Mouse (Mus musculus): ENCODE data around the gene Hs3st1.
"Not testable (repeated sequence)": the region's sequence is repeated elsewhere in the genome, so short reads cannot be mapped to it uniquely, and the experiment has no call there.

The Hs3st1 gene

DNA sequence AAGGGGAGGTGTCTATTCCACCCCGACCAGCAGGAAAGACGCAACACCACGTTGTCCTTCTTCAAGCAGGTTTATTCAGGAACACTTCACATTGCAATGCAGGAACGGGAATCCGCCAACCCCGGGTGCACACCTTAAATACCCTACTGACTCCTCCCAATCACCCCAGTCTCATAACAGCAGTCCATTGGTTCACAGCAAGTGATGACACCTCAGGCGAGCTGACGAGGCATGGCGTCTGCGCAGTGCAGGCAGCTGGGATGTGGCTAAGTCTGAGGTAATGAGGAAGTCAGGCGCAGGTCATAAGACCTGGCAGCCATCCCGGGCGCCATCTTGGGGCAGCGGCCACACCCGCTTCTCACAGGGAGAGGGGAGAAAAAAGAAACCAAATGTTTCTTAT, at the start of gene Hs3st1:
Gene Hs3st1, minus strand, starts transcription at position 101 of the 400 bp plus-strand sequence.
- DNase-seq (ENCODE audit: low spot score in 2 of 2) = not testable (repeated sequence)

DNA sequence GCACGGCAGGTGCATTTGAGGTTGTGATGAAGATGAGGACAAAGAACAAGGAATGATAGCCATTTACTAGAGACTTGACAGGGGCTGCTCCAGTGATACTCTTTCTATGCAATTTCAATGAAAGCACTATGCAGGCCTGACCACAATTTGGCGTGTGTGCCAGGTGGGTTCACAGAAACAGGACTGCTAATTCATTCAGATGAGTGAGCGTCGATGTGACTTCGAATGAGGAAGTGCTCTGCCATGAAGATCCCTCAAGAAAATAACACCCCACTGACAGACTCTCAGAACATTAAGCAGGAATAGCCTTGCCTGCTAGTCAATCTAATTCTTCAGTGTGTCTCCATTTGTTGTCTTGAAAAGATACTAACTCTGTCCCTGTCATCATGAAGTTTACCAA, 49.4 kb upstream of the Hs3st1 start:
- DNase-seq (ENCODE audit: low spot score in 2 of 2) = no peak

DNA sequence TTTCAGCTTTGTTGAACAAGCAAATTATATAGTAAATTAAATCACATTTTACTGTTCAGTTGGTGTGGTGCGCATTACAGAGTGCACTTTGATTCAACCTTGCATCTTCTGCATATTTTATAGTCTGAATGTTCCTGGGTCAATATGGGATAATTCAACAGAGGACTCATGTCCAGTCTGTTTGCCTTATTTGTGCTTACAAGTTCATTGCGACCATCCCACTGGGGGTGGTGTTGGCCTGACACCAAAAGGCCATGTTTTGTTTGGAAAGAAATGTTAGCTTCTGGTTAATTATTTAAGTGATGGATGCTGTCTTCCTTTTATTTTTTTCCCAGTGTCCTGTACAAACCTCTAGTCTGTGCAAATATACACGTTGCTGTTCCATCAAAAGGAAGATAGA, 48.7 kb upstream of the Hs3st1 start:
- DNase-seq (ENCODE audit: low spot score in 2 of 2) = no peak

DNA sequence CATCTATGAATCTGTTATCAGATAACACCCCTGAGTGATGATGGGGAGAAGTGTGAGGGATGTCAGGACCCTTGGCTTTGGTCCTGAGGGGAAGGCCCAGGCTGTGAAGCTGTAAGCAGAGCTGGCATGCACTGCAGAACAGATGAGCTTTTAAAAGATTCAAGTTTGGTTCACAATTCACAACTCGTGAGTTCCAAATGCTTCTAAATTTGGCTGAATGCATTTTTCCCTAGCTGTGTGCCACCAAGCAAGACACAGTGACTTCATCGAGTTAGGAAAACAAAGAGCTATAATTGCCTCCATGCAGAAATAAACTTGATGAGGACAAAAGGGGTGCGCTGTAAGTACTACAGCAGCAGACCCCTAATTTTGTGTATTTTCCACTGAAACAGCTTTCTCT, 48.2 kb upstream of the Hs3st1 start:
- DNase-seq (ENCODE audit: low spot score in 2 of 2) = peak; percentile 23 to 35

DNA sequence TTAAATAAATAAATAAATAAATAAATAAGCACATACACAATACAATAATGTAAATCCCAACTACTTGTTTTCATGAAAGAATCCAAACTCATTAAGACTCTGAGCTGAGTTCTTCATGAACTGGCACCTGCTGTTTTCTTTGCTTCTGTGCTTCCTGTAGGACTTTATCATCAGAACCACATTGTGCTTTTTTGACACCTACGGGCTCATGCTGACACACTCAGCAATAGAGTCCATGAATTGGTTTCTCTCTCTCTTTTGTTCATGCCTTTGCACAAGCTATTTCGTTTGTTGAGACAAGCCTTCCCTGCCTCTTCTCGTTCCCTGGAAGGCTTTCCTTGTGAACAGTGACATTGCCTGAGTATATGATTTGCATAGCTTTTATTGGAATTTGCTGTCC, 46.8 kb upstream of the Hs3st1 start:
- no peak for DNase-seq (ENCODE audit: low spot score in 2 of 2)

DNA sequence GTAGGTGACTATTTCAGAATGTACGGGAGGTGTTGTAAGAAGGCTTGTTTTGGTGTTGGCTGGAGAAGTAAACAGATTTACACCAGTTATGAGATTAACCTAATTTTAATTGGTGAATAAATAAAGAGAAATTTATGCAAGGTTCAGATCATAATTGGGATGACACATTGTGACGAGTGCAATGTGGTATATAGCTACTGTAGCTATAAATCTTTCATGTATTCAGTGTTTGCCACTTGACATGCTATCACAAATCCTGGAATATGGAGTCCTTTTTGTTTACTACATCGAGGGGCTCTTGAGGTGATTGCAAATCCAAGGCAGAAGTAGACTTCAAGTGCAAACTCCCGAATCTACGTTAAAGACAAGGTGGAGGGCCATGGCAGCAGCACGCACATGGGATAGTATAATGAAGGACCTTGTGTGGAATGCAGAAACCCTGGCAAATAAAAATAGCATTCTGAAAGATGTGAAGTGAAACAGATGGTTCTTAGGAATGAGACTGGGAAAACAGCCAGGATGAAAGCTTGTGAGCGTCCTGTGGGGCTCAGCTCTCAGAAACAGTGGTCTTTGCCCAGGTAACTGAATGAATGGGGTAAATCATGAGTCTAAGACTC, 21.9 kb upstream of the Hs3st1 start:
- DNase-seq (ENCODE audit: low spot score in 2 of 2) = peak in 1 of 2 experiments; percentile 7

DNA sequence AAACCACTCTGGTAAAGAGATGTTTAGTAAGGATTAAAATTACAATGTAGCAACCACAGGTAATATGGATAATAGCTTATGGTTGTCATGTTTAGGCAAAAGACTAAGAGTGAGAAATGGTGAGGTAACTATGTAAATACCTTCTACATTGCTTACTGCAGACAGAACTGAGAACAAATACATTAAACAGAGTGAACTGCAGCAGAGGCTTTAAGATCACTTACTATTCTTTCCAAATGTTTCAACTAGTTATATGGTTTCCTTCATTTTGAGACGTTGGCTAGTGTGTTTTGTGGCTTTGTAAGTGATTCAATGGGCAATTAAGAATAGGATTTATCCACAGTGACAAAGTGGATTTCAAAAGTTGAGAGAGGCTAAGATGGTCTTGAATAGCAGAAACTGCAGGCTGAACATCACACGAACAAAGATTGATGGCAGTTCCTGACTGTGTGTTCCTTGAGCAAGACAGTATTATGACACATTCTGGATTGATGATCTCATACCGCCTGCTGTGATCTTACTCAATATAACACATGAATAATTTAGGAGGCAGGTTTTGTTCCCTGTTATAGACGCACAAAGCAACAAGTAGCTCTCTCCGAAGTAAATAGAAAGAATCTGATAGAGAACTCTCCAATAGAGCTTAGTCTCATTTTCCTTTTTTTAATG, 16.5 kb upstream of the Hs3st1 start:
- DNase-seq (ENCODE audit: low spot score in 2 of 2) = no peak

DNA sequence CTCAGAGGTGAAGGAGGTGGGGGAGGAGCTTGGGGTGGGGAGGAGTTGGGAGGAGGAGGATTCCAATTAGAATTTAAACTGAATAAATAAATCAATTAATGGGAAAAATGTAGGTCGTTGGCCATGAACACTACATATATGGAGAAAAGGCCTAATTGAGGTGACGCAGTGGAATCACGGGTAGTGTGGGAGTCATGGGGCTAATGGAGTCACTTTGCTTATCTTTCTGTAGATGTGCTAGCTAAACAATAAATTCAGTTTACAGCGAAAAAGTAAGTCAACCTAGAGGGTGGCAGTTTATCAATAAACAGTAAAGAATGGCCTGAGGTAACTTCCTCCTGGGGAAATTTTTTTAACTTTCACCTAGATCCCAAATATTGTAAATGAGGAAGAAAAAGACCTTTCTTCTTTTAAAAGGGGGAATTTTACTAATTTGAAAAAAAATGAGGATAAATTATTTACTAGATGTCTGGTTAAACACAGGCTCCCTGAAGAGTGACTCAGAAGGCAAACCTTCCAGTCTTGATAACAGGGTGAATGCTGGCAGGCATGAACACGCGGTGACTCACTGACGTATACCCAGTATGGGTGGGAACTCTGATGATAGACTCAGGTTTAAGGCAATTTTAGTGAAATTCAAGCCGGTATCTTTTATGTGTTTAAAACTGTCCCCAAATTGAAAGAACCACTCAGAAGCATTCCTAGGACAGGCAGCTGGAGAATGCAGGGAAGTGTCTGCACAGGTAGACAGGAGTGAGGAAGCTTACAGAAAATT, 6.6 kb upstream of the Hs3st1 start:
- DNase-seq (ENCODE audit: low spot score in 2 of 2) = no peak

DNA sequence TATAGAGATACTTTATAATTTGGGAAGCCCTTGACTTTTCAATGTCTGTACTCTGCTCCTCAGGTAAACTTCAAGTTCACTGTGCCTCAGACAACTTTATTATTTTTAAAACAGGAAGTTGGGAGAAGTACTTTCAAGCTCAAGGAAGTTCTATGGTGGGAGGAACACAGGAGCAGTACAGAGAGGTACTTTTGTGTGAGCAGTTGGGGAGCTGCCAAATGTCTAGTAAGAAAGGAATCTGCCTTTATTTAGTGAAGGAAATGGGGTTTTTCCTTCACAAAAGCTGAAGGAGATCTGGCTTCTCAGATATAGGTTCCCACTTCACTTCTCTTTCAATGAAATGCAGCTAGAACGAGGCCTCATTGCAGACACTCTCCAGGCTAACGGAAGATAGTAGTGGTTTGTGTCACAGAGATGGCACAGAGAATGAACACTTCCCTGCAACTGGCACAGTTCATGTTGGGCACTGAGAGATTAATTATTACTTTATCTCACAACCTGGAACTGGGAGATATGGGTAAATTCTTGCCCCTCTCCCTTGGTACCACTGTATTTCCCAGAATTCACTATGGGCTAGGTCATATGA, 3.7 kb upstream of the Hs3st1 start:
- no peak for DNase-seq (ENCODE audit: low spot score in 2 of 2)

DNA sequence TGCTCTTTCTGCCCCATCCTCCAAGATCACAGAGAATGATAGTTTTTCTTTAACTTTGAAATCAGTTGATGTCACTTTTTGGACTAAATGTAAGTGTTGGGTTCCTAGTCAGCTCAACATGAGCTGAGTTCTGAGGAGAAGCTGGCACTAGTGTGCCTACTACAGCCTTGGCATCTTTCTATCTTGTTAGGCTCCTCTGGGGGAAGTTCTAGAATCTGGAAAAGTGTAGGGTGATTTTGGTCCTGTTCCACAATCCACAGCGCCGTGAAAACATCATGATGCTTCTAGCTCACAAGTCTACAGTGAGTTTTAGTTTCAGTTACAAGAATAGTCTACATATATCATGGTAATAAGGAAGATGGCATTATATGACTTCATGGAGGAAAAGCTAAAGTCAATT, 18.4 kb downstream of the Hs3st1 start:
- no peak for DNase-seq (ENCODE audit: low spot score in 2 of 2)

DNA sequence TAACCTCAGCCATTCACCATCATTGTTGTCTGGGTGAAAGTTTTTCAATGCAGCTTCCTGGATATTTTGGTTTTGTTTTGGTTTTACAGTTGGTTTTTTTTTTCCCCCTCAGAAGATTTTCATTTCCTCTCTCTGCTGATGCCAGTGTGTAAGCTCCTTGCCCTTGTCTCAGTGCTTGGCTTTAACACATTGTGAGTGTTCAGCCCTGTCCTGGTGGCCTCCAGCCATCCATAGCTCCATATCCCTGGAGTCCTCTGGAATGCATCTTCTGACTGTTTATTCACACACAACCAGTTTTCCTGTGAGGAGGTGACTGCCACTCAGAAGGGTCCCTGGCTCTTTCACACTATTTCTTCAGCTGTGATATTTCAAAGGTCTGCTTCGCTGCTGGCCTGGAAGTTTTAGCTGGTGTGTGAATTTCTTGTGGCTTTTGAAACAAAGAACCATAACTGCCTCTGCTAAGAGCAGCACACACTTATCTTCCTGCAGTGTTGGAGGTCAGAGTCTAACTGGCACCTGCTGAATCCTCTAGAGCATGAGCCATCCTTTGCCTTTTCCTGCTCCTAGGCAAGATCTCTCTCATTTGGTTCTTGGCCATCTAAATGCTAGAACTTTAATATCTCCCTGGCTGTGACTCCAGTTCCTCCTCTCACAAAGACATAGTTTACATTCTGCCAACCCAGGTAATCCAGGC, 21.4 kb downstream of the Hs3st1 start:
- no peak for DNase-seq (ENCODE audit: low spot score in 2 of 2)

DNA sequence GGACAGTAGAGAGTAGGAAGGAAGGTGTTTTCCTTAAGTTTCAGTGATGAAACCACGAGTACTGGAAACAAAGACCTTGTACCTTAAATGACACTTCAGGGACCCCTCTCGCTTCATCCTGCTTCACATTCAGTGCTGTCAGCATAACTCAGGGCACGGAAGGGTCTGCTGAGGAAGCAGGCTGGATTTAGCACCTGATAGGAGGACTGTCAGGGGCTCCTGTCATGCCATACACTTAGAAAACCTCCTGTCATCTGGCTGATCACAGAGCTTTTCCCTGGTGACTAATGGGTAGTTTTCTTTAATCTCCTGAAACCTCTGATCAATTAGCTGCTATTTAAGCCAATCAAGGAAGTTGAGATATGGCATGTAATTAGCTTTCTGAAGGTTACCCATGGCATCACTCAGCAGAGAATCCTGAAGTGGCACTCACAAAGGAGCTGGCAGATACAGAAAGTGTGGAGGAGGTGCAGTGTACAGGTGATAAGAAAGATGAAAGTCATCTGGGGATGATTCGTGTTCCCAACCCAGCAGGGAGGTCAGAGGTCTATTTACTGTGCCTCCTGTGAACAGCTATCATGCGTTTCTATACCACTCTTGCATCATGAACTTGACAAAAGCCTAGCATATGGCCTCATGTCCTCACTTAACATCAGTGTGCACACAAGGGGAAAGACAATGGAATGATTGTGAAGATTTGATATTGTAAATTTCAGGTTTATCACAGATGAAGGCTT, 22.1 kb downstream of the Hs3st1 start:
- DNase-seq (ENCODE audit: low spot score in 2 of 2) = no peak

DNA sequence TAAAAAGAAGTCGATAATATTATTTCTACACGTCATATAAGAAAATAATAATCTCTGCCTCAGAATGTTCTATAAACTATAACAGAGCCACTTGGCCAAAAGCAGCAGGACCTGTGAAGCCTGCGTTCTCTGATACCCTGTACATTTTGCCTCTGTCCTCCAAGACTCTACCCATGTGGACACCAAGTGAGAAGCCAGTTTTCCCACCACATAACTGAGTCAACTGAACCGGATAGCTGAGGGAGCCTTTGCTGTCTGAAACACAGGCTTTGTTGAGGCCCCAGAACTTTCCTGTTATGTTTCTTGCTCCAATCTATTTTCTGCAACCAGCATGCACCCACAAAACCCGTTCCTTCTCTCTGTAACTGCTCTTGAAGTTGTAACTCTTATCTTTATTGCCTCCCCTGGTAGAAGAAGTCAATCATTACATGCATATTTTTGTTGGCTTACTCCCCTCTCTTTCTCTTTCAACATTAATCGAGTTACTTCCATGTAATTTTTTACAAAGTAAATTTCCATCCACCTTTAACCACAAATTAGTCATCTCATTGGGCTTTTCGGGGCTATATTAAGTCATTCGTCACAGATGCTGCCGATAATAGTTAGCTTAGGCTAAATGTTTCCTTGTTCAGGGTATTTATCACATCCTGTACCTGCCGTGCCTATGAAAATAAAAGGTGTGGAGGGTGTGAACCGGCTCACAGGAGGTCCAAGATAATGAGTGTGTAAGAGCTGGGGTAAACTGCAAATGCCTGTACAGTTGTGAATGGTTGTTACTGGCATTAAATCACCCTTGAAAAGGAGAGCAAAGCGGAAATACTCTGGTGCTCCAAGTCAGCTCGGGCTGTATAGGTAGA, 39.4 kb downstream of the Hs3st1 start:
- no peak for DNase-seq (ENCODE audit: low spot score in 2 of 2)

DNA sequence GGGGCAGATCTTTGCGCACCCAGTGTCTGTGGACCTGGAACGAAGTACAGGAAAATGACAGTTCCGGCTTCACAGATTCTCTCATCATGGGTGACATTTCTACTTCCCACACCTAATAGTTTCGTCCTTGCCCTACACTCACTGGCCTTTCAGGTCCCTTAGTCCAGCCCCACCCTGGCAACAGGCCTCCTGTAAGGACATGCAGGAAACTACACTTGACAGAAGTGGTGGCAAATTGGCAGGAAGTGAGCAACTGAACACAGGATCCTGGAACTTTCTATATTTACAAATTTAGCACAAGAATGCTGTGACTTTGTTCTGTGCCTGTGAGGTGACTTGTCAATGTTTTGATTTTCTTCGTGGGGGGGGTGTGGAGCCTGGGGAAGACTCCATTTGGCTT, 40.1 kb downstream of the Hs3st1 start:
- DNase-seq (ENCODE audit: low spot score in 2 of 2) = no peak

DNA sequence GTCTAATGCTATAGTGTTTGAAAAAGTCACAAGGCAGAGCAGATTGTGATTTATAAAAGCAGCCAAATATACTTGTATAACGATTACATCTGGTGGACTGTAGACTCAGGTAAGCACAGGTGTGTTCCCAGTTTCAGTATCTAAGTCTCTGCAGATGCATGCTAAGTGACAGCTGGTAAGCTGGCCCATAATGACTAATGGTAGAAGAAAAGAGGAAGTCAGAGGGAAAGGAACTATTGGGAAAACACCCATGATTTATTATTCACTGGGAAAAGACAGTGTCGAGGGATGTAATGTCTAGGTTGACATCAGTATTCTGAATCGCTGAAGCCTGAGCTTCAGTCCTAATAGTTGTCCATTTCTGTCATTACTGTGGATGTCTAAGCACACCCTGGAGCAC, 49.7 kb downstream of the Hs3st1 start:
- no peak for DNase-seq (ENCODE audit: low spot score in 2 of 2)

DNA sequence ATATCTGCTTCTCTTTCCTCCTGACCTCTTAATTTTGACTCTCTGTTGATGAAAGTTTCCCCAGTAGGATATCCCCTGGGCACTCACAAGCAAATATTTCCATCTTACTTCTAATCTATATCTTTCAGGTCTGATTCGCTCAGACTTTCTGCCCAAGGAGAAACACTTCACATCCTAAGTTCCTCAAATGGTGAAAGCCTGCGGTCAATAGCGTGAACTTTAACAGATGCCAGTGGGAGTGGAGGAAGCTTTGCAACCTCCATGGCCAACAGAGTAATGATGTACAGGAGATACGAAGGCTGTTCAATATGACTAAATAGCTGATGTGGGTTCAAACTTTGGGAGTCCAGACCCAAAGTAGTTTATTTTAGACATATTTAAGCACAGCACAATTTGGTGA, 94.4 kb downstream of the Hs3st1 start:
- no peak for DNase-seq (ENCODE audit: low spot score in 2 of 2)

DNA sequence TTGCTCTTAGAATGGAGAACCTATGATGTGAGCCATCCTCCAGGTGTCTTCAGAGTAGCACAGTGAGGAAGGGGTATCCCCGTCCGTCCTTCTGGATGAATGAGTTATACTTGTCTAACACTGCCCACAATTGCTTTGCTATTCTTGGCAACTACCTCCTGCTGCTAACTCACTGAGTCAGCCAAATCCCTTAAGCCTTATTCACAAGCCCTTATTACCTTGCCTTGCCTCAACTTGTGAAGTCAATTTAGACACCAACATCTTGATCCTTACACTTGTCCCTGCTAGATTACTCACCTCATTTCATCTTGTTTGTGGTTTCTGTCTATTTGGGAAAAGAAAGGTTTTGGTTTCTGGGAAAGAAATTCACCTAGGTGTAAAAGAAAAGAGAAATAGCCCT, 95.9 kb downstream of the Hs3st1 start:
- no peak for DNase-seq (ENCODE audit: low spot score in 2 of 2)

DNA sequence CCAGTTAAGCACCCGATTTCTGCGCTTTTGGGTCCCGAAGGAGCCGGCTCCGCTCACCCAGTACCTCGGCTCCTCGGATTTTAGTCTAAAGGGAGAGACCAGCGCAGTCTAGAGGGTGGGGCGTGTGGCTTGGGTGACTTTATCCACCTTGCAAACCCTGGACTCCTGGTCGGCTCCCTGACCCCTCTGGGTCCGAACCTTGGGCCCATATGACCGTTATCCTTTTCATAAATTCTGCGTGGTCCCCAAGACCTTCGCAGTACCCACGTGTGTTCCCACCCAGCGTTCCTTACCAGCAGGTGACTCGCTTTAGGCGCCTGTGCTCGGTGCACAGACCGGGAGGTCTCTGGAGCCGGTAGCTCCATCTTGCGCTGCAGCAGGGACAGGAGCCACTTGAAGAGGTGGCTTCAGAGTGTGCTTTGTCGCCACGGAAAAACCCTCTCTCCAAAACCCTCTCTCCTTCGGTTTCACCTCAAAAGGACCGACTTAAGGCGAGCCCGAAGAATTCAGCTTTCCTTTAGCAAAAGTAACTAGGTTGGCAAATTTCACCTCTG, 110.4 kb downstream of the Hs3st1 start:
- DNase-seq (ENCODE audit: low spot score in 2 of 2) = no peak

DNA sequence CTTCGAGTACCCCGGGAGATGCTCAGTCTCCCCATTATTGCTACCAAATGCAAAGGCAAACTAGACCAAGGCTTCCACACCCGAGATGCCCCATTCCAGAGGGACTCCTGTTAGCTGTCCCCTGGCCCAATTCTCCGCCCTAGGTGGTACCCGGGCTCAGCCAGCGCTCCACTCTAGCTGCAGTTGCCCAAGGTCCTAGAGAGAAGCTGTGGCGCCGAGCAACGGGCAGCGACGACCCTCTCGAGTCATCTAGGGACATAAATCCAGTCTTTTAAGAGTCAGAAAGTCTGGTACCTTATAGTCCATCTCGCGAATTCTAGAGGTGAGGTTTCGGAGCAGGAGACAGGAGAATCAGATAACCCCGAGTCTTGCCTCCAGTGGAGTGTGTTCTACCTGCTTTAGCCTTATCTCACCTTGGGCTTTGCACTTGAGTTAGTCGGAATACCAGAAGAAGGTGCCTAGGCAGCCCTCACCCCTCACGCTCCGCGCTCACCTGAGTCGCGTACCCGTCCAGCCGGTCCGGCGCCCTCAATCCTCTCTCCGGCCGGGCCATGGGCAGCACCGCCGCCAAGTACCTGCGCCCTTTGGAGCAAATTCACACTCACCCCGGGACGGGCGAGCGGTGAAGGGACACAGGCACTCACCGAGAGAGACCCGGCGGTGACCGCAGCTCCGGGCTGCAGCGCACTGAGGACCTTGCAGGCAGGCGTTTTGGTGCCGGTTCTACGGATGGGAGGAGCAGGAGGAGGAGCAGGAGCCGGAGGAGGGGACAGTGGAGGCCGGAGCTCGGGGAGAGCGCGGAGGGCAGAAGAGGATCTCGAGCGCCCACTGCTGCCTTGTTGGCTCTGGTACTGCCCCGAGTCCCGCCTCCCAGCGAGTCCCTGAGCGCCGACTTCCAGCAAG, 111.1 kb downstream of the Hs3st1 start:
- peak; percentile 90 to 91 for DNase-seq (ENCODE audit: low spot score in 2 of 2)
